Mouse (Mus musculus) urinary bladder, postnatal 25 days (tissue): ENCODE measurements around the gene Fam174b.
A peak's percentile ranks its signal among the peaks of the same experiment; 100 is the strongest.

Experiments used
- DNase-seq: peaks from one replicate; pipeline ENCODE4 v3.0.0; 2022; ENCODE audit warnings: low spot score

Fam174b gene

DNA sequence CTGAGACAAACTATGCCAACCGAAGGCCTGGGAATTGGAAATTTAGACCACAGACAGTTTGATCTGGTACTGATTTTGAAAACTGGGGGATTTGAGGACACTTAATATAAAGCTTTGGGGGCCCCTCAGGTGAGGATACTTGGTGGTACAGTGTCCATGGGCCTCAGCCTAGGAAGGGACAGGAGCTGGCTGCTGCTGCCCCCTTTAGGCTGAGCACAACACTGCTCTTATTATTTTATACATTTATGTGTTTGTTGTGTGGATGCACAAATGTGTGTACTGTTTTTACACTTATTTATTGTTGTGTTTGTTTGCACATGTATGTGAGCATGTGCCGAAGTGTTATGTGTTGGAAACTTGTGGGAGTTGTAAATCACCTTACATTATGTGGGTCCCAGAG is 9.2 kb downstream of the Fam174b start:
- DNase-seq, result no peak

DNA sequence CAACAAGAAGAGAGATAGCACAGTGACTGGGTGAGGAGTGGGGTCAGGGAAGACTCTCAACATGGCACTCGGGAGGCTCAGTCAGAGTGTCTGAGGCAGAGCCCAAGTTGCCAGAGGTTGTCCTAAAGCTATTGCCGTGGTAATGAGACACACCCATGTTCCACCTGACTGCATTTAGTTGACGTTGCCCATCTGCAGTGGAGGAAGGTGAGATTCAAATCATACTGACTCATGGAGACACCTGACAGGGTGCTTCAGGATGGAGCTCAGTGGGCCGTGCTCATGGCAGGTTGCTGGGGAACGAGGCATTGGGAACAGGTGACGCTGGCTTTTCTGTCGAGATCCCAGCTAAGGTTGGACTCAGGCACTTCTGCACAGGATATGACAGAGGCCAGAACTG is 9.9 kb downstream of the Fam174b start:
- DNase-seq, result no peak

DNA sequence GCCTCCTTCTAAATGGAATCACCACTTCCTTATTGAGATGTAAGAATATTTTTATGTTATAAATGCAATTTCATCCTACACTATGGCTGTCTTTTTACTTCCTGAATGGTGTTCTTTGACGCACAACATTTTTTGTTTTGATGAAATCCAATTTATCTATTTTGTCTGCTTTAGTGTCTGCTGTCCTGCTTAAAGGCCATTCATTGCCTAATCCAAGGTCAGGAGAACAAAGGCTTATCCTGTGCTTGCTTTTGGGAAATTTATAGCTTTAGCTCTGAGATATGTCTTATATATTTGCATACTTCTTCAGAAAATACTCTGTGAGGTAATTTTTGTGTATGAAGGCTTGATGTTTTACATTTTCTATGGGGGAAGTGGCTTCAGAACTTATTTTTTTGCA is 13.5 kb downstream of the Fam174b start:
- no peak for DNase-seq

DNA sequence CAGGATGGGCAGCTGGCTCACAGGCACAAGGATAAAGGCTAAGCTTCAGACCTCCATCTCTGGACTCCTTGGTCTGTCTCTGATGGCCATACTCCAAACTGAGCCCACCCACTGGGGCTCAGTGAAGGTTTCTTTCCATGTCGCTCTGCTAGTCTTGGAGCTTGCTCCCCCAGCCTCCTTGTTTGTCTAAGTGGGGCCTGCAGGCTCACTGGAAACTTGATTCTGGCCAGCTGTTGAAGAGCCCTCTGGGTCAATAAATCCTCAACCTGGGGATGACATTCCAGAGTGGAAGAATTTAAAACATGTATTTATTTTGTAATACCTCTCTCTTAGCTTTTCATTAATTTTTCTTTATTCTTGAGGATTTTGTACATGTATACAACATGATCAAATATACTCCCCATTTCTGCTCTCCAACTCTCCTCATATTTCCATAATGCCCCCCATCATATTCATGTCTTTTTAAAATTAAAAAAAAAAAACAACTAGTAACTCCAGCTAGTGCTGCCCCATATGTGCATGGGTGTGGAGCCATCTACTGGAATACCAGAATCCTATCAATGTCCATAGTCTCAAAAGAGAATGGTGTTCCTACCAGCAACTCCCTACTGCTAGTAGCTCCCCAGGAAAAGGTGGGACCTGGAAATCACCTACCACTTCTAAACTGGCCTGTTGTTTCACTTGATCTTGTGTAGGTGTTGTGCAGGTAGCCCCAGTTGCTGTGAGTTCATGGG is 15.4 kb downstream of the Fam174b start:
- no peak for DNase-seq

DNA sequence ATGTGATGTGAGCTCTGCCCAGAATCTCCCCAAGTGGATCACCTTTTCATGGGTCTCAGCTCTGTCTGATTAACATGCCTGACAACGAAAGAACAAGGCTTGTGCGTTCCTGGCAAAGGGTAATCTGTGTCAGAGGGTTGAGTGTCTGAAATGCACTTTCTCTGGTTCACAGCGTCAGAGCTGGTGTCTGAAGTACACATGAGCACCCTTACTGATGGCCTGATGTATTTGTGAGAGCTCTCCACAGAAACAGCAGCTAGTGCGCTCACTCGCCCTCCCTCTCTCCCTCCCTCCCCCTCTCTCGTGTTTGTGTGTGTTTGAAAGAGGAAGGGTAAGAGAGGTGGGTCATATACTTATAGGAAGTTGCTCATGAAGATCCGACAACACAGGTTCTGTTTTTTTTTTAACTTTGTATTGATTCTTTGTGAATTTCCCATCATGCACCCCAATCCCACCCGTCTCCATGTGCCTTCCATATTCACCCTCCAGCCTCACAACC is 21.6 kb downstream of the Fam174b start:
- DNase-seq, result no peak

DNA sequence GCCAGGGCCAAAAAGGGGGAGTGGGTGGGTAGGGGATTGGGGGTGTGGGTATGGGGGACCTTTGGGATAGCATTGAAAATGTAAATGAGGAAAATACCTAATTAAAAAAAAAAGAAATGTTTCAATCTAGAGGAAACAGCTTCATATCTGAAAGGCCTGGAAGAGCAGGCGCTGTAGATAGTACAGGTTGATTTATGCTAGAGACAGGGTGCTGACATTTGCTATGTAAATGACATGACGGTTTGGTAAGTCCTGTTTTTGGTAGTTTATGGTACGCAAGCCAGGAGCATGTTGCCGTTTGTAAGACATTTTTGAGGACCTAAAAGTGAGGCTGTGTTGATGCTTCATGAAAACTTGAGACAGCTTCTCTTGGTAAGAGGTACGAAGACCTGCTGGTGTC is 24.6 kb downstream of the Fam174b start:
- DNase-seq, result no peak

DNA sequence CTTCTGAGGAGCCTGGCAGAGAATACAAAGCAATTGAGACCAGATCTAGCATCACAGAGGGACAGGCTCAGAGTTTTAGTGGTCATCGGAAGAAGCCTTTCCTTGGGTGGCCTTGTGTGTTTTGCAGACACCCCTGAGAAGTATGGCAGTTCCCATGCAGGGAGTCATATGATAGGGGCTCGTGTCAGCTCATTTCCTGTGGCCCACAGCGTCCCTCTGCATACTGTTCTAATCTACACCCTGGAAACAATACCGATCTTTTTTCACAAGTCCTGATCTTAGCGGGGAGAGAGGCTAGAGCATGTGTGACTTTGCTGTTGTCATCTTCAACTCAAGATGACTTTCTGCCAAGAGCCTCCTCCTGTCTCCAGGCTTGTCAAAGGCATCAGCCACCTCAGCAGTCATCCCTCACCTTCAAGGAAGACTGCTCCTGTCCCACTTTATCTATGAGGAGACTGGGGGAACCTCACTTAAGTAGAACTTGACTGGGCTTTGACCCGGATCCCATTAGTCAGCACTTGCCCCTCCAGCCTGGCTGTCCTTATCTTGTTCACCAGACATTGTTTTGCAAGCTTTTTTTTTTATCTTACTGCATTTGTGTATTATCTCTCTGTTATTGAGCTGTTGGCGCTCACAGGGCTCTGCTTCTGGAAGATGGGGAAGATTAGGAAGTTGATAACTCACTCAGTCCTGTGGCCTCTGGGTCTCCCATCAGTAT is 25.2 kb downstream of the Fam174b start:
- no peak for DNase-seq

DNA sequence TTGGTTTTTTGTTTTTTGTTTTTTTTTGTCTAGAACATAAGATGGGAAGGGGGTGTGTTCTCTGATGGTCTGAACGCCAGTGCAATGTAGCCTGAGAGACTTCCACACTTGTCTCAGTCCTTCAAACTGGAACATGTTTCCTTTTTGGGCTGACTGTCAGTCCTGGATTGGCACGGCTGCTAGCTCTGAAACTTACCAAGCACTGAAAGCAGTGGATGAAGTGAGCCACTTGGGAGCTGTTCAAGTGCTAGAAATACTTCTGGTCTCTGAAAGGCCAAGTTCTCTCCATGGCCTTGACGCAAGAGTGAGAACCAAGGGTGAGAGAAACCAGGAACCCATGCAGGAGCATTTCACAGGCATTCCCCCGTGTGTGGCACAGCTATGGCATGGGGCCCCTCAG is 29.1 kb downstream of the Fam174b start:
- no peak for DNase-seq

DNA sequence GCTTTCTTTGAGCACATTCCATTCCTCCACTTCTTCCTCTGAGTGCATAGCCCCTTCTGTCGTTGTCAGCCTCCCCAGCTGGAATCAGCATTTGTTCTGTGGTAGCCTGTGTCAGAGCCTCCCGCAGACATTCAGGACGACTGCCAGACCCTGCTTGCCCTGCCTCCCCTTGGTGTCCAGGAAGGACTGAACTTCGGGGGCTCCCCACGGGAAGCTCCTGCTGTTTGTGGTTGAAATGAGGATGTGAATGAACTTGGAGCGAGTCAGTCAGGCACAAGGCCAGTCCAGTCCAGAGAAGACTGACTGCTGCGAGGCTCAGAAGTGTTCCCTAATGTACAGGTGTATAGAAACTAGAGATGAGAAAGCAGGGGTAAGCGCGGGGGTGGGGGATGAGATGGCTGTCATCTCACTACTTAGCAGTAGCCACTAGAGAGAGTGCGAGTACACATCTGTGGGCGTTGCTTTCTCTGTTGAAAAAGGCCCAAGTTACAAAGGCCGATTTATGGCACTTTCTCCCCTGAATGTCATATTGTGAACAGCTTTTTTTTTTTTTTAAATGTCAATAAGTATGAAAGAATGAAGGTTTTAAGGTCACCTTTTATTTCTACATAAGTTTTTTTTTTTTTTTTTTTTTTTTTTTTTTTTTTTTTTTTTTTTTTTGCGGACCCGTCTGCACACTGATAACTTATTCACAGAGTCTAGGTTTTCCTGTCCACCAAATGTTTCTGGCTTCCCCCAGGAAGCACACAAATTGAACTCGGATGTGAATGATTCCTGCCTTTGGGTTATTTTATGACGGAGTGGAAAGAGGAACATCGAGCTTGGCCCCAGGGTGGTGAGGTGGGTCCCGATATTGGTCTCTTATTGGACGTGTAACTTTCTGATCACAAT is 31.5 kb downstream of the Fam174b start:
- DNase-seq, result no peak

DNA sequence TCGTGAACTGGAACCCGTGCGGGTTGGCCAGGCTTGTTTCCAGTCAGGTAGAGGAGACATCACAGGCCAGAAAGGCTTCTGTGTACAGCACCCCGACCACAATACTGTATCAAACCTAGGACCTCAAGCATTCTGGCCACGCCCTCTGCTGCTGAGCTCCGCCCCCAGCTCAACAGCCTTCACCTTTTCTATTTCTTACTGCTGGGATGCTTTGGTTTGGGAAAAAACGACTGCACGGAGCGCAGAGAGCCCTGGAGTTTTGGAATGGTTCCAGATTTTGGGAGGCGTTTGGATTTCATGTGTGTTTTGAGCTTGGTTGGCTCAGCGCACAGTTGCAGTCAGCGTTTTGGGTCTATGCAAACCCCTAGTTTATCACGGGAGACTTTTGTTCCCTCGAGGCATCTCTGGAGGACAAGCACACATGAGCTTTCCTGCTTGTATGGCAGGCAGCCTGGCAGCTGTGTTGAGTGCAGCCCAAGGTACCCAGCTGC is 32.2 kb downstream of the Fam174b start:
- DNase-seq, result no peak

DNA sequence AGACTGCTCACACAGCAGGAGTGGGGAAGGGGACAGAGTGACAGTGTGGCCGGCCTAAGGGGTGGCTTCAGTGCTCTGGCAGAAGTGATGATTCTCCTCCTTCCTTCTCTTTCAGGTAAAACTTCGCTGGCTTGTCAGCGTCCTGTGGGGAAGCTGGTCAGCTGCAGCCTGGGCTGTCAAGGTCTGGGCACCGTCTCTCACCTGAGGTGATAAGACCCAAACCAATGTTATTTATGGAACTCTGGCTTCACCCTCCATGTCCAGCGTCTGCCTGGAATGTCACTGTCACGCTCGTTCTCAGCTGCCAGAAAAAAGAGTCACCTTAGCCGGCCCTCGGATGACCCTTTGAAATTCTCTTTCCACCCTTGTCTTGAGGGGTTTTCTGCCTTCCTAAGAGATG is 34.7 kb downstream of the Fam174b start:
- no peak for DNase-seq

DNA sequence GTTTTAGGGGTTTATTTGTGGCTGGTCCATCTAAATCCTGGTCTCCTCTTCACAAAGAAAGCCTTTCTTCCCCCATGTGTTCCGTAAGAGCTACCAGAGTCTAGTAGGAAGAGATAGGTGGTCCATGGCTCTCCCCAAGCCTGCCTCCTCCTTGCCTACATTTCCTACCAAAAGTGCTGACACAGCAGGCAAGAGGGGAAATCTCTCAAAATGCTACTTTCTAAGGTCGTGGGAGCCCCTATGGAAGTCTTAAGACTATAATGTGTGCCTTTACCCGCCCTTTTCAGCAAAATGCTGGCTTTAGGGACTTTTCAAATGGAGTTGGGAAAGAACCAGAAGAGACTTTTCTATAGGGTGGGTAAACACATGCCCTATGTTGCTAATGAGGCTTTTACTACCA is 37.7 kb downstream of the Fam174b start:
- DNase-seq, result no peak

DNA sequence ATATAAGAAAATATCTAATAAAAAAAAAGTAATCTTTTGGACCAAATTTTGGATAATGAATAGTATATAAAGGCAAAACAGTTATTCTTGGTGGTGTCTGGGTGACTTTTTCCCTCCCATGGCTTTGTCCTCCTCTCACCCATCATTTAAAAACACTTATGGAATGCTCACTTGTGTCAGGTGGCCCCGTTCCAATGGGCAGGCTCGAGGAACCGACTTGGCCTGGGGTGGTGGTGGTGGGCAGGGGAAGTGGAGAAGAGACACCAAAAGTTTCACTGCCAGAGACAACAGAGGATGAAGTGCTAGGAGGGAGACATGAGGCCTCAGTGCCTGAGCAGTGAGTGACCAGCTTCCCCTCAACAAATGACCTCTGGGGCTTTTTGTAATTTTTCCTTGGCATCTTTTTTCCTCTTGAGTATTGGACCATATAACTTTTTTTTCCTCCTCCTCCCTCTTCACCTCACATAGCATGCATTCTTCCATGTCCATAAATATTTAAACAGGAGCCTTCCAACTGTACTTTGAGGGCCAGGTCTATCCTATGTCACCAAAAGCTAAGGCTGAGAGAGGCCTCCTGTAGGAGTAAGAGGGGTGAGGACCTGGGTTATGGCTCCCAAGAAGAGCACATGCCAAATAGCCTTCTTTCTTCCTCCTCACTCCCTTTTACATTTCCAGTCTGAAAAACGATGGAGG is 44.8 kb downstream of the Fam174b start:
- no peak for DNase-seq

DNA sequence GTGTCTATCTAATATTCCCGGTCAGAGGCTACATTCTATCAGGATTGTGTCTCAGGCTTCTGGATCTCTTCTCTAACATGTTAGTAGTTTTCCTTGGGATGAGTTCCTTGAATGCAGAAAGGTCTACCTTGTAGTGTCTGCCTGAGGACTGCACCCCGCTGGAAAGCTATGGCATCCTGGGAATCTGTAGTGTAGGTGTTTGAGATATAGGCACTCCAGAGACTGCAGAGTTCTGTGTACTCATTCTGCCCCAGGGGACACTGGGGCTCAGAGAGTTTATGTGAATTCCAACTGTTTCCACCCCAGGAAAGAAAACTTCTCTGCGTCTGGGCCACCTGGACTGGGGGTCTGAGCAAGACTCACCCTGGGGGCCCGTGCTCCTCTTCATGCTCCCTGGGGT is 45.7 kb downstream of the Fam174b start:
- no peak for DNase-seq

DNA sequence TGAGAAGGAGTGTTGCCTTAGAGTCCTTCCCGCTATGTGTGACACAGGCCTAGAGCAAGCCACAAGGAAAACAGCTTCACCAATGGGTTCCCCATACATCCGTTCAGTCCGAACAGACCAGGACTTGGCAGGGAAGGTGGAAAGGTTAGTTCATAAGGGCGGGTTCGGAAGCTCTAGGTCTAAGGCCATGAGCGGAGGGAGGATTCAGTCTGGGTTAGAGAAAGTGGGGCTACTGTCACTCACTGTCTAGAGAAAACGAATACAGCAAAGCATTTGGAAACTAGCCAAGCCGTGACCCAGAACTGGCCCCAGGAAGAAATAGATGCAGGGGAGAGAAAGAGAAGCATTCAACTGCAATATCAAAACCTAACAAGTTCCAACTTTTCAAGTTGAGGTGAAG is 47.4 kb downstream of the Fam174b start:
- DNase-seq, result no peak

DNA sequence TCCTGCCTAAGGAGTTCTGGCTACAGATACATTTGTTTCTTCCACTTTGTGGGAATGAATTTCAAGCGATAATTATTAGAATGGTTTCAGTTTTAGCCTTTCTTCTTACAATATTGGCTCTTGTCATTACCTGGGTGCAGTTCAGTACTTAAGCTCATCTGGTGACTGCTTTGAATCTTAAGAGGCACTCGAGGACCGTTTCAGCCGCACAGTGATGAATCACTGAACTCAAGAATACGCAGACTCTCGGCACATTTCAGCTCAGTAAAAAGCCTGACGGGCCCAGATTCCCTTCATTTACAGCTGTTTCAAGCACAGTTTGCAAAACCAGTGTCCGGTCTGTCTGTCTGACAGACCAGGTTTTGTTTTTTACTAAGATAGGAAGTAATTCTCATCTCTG is 51.0 kb downstream of the Fam174b start:
- DNase-seq, result no peak

DNA sequence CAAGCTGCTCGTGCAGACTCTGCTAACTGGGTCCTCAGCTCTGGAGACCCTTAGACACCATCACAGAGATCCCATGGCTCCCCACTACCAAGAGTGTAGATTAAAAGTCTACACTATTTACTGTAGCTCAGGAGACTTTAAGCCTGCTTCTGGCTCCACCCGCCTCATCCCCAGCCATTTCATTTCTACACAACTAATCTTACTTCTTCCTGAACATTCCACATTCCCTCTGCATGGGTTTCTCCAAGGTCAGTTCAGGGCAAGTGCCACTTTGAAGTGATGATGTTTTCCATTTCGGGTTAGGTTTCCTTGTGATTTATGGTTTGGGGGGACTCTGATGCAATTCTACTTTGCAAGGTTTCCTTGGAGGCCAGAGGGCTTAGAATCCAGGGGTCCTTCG is 52.1 kb downstream of the Fam174b start:
- DNase-seq, result no peak

DNA sequence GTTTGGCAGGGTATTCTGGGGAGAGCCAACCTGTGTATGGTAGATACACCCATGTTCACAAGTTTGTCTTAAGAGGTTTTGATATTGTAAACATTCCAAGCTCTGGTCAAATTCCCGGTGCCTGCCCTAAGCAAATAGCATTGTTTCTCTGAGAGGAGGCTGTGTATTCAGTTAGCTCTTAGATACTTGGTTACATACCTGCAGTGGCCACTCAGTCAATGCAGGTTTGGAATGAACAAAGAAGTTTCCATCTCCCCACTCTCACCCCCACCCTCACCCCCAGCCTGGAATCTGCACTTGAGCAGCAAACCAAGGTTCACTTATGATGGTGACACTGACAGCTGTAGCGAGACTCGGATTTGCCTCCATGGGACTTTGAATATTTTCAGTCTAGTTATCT is 52.5 kb downstream of the Fam174b start:
- DNase-seq, result no peak

DNA sequence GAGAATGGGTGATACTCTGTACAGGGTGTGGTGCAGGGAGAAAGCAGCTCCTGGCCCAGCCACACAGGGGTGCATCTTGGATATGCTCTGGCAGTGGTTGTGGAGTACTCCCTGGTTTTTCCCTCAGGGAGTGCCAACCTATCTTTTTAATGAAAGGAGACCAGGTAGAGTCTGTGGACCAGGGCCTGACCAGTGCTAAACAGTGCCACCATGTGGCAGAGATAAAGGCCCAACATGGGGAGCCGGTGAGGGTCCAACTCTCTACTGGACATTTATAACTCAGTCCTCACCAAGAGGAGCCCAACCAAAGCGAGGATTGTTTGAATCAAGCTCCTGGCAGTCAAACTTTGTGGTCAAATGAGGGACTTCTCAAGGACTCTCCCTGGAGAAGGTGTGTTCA is 69.2 kb downstream of the Fam174b start:
- peak; percentile 5 for DNase-seq

DNA sequence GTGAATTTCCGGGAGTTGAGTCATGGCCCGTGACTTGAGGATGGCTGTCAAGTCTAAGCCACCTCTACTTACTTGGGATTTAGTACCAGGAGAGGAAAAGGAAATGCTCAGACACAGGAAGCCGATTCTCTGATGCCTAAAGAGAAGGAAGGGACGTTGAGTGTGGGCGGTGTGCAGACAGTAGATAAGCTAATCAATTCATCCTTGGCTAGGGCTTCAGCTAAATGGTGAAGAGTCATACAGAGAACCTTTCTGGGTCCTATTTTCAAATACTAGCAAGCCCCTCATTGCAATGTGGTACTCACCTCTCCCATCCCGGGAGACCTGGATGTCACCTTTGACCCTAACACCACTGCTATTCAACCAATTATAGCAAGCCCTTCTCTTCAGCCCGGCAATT is 71.3 kb downstream of the Fam174b start:
- no peak for DNase-seq

DNA sequence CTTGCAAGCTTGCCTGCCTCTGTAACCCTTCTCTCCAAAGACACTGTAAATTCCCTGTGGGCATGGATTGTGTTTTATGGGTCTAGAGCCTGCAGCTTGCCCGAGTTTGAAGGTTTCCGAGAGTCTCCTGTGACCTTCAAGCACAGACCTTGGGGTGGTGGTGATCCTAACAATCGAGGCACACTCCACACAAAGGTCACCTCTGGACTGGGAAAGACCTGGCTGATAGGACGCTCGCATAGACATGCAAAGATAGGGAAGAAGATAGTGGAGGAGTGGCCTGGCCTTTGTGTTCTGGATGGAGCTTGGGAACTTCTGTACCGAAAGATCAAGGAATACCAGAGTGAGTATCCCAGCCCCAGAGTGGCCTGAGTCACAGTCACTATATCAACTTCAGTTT is 72.1 kb downstream of the Fam174b start:
- DNase-seq, result no peak

DNA sequence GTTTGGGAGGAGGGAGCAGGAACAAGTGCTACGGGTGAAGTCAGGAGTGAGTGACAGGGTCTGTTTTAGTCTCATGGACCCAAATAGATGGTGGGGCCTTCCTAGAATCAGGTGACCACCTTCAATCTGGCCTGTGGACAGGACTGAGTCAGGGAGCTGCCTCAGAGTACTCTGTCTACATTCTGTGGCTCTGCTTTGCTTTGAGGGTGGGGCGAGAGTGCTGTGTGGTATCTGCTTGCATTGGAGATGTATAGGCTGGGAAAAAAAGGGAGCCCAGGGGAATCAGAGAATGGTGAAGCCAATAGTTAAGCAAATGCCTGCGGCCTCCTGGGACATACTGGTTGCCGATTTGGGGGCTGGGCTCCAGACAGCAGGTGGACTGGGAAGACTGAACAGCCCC is 73.8 kb downstream of the Fam174b start:
- no peak for DNase-seq
